Mouse (Mus musculus): ENCODE results near the gene Zfp36l1. TPM values are rescaled to one million over a fixed set of nuclear protein-coding genes. Genes with fewer than 3 reads are reported as not detected.

The Zfp36l1 gene
- polyA plus RNA-seq, 1 experiment: 33.6 TPM

- H3K27ac ChIP-seq (ENCODE audit: control insufficient read depth, insufficient read depth, low read depth, low read length, poor library complexity): no peak overlapping the region
- H3K4me1 ChIP-seq (ENCODE audit: control insufficient read depth, insufficient read depth, low read length): peaks cover 5% of the 10 kb centered on the region
- 64% methylated on average over 8 of the region's 8 CpGs for WGBS
- no peak for TF ChIP-seq POLR2A (IDR thresholded peaks at IDR 0.05; ENCODE audit: borderline replicate concordance, control insufficient read depth, low read depth, low read length)
- no peak for TF ChIP-seq CTCF (IDR thresholded peaks at IDR 0.05; ENCODE audit: control insufficient read depth, insufficient read depth, low read length)
- no peak overlapping the region for H3K4me3 ChIP-seq (replicated peaks; ENCODE audit: control insufficient read depth, low read depth, low read length)
Observed at GRCm38 (mm10) chr12:80135173-80135572, 22.4 kb upstream of the Zfp36l1 start.

DNA sequence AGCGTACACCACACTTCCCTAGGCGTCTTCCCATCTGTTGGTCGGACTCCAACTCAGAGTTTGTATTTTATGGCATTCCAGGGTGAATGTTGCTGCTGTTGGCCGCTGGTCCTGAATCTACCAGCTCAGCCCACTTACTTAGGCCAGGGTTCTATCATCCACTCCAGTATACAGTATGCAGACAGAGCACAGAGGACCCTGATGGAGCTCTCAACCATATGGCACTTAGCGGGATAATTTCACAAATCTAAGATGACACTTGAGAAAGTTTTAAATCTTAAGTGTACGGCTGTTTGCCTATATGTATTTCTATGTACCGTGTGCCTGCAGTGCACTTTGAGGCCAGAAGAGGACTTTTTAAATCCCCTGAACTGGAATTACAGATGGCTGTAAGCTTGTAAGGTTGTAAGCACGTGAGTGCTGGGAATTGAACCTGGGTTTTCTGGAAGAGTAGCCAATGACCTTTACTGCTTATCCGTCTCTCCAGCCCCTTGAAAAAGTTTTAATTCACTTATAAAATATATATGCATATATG, 20.3 kb upstream of the Zfp36l1 start:
- Histone ChIP-seq H3K4me3 (replicated peaks; ENCODE audit: control insufficient read depth, low read depth, low read length) (no peak overlapping the region), H3K4me1 (ENCODE audit: control insufficient read depth, insufficient read depth, low read length) (peaks cover 8% of the 10 kb centered on the region), H3K27ac (ENCODE audit: control insufficient read depth, insufficient read depth, low read depth, low read length, poor library complexity) (peak overlapping the region; percentile 99; the same call in 1 of the 2 replicates)
- no peak for TF ChIP-seq POLR2A (IDR thresholded peaks at IDR 0.05; ENCODE audit: borderline replicate concordance, control insufficient read depth, low read depth, low read length)
- no peak for TF ChIP-seq CTCF (IDR thresholded peaks at IDR 0.05; ENCODE audit: control insufficient read depth, insufficient read depth, low read length)
- WGBS: 50% methylated on average over 9 of the region's 9 CpGs

GRCm38 (mm10) chr12:80132250-80133003, 19.6 kb upstream of the Zfp36l1 start:
- WGBS: under 1% methylated on average over 66 of the region's 66 CpGs
- peak overlapping the region; percentile 99 for H3K27ac ChIP-seq (ENCODE audit: control insufficient read depth, insufficient read depth, low read depth, low read length, poor library complexity)
- TF ChIP-seq CTCF (IDR thresholded peaks at IDR 0.05; ENCODE audit: control insufficient read depth, insufficient read depth, low read length): peak; percentile 97
- peak; percentile 85; the same call in 1 of the 2 replicates for TF ChIP-seq POLR2A (IDR thresholded peaks at IDR 0.05; ENCODE audit: borderline replicate concordance, control insufficient read depth, low read depth, low read length)
- H3K4me3 ChIP-seq (replicated peaks; ENCODE audit: control insufficient read depth, low read depth, low read length): peak overlapping the region; percentile 73
- H3K4me1 ChIP-seq (ENCODE audit: control insufficient read depth, insufficient read depth, low read length): peaks cover 12% of the 10 kb centered on the region

GRCm38 (mm10) chr12:80131359-80132249, 18.8 kb upstream of the Zfp36l1 start:
- WGBS: 48% methylated on average over 17 of the region's 17 CpGs
- peak overlapping the region; percentile 99 for H3K27ac ChIP-seq (ENCODE audit: control insufficient read depth, insufficient read depth, low read depth, low read length, poor library complexity)
- H3K4me1 ChIP-seq (ENCODE audit: control insufficient read depth, insufficient read depth, low read length): peaks cover 13% of the 10 kb centered on the region
- H3K4me3 ChIP-seq (replicated peaks; ENCODE audit: control insufficient read depth, low read depth, low read length): peak overlapping the region; percentile 73
- TF ChIP-seq POLR2A (IDR thresholded peaks at IDR 0.05; ENCODE audit: borderline replicate concordance, control insufficient read depth, low read depth, low read length) (no peak), CTCF (IDR thresholded peaks at IDR 0.05; ENCODE audit: control insufficient read depth, insufficient read depth, low read length) (no peak)

- TF ChIP-seq POLR2A (IDR thresholded peaks at IDR 0.05; ENCODE audit: borderline replicate concordance, control insufficient read depth, low read depth, low read length) (no peak), CTCF (IDR thresholded peaks at IDR 0.05; ENCODE audit: control insufficient read depth, insufficient read depth, low read length) (no peak)
- WGBS: 12% methylated on average over 6 of the region's 6 CpGs
- H3K4me1 ChIP-seq (ENCODE audit: control insufficient read depth, insufficient read depth, low read length): peaks cover 13% of the 10 kb centered on the region
- peak overlapping the region; percentile 65 for H3K27ac ChIP-seq (ENCODE audit: control insufficient read depth, insufficient read depth, low read depth, low read length, poor library complexity)
- H3K4me3 ChIP-seq (replicated peaks; ENCODE audit: control insufficient read depth, low read depth, low read length): peak overlapping the region; percentile 2
Observed at GRCm38 (mm10) chr12:80130558-80131358, 17.9 kb upstream of the Zfp36l1 start.

DNA sequence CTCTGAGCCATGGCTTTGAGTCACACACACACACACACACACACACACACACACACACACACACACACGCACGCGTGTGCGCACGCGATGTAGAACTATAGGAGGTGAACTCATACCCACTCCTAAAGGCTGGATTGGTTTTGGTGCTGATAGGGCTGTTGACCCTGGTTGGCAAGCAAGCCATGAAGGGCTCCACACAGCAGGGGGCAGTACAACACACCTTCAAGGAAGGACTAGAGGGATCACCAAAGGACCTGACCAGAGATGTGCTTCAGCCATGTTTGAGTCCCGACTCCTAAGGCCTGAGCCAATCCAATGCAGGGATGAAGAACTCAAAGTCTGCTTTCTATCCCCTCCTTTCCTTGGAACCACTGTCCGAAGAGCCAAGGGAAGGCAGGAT, 16.7 kb upstream of the Zfp36l1 start:
- WGBS: 90% methylated on average over 8 of the region's 8 CpGs

DNA sequence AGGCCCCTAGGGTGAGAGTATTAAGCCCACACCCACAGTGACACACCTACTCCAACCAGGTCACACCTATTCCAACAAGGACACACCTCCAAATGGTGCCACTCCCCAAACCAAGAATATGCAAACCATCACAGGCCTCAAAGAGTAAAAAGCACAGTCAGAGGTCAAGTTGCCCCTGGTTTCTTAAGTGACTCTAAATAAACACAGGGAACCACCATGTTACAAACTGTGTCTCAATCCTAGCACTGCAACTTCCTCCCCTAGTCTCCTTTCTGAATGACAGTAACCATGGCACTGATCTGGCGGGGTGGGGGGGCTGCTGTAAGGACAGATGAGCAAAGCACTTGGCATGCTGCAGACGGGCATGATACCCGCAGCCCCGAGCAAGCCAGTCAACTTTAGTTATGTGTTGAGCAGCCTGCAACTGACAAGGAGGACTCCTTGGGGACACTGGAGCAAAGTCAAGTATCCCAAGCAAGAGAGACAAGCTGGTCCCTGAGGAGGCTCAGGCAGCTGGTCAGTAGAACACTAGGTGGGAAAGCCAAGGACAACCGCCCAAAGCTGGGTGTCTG, 14.5 kb upstream of the Zfp36l1 start:
- WGBS: 48% methylated on average over 5 of the region's 5 CpGs
- H3K4me3 ChIP-seq (replicated peaks; ENCODE audit: control insufficient read depth, low read depth, low read length): no peak overlapping the region
- H3K27ac ChIP-seq (ENCODE audit: control insufficient read depth, insufficient read depth, low read depth, low read length, poor library complexity): peak overlapping the region; percentile 11; the same call in 1 of the 2 replicates
- peaks cover 13% of the 10 kb centered on the region for H3K4me1 ChIP-seq (ENCODE audit: control insufficient read depth, insufficient read depth, low read length)
- TF ChIP-seq POLR2A (IDR thresholded peaks at IDR 0.05; ENCODE audit: borderline replicate concordance, control insufficient read depth, low read depth, low read length) (no peak), CTCF (IDR thresholded peaks at IDR 0.05; ENCODE audit: control insufficient read depth, insufficient read depth, low read length) (no peak)

More for the DNA sequence above, 16.7 kb upstream of the Zfp36l1 start:
- H3K4me3 ChIP-seq (replicated peaks; ENCODE audit: control insufficient read depth, low read depth, low read length): no peak overlapping the region
- H3K27ac ChIP-seq (ENCODE audit: control insufficient read depth, insufficient read depth, low read depth, low read length, poor library complexity): no peak overlapping the region
- no peak for TF ChIP-seq POLR2A (IDR thresholded peaks at IDR 0.05; ENCODE audit: borderline replicate concordance, control insufficient read depth, low read depth, low read length)
- TF ChIP-seq CTCF (IDR thresholded peaks at IDR 0.05; ENCODE audit: control insufficient read depth, insufficient read depth, low read length): peak; percentile 77
- peaks cover 13% of the 10 kb centered on the region for H3K4me1 ChIP-seq (ENCODE audit: control insufficient read depth, insufficient read depth, low read length)

Measured in bone marrow, adult 2 months (tissue).